Mouse (Mus musculus) liver, postnatal 0 days (tissue): Measurements from ENCODE around the gene Shprh. TPM values are rescaled to one million over a fixed set of nuclear protein-coding genes. Genes with fewer than 3 reads are reported as not detected.

Source experiments
- ATAC-seq: fragments of 200-750 bp; cut with Nextera tagmentation; 2 replicates; pipeline ENCODE4 v1.8.0; 2017; ENCODE audit warnings: mild to moderate bottlenecking, moderate library complexity
- DNase-seq: peaks from one replicate; pipeline ENCODE4 v3.0.0-alpha.2; 2016
- H3K27ac ChIP-seq: fragments of 300-500 bp; sonication (generic); 2 replicates; pipeline ENCODE4 v1.5.1; 2014; ENCODE audit warnings: antibody characterized with exemption, moderate library complexity, mild to moderate bottlenecking, low read depth
- H3K27me3 ChIP-seq: fragments of 300-500 bp; sonication (generic); 2 replicates; pipeline ENCODE4 v1.6.1; 2014; ENCODE audit warnings: low read length, control low read depth, mixed read lengths; ENCODE audit not compliant: insufficient read depth
- H3K36me3 ChIP-seq: fragments of 300-500 bp; sonication (generic); replicated peaks from 2 replicates; pipeline ENCODE4 v1.6.1; 2014; ENCODE audit warnings: mild to moderate bottlenecking, control low read depth, low read length, moderate library complexity, mixed read lengths; ENCODE audit not compliant: insufficient read depth
- H3K4me1 ChIP-seq: fragments of 300-500 bp; sonication (generic); 2 replicates; pipeline ENCODE4 v1.6.1; 2014; ENCODE audit warnings: antibody characterized with exemption, mild to moderate bottlenecking, control low read depth; ENCODE audit not compliant: insufficient read depth
- H3K4me2 ChIP-seq: fragments of 300-500 bp; sonication (generic); 2 replicates; pipeline ENCODE4 v1.6.1; 2014; ENCODE audit warnings: low read depth, mild to moderate bottlenecking, low read length, moderate library complexity, mixed read lengths
- H3K4me3 ChIP-seq: fragments of 300-500 bp; sonication (generic); 2 replicates; pipeline ENCODE4 v1.5.1; 2014; ENCODE audit warnings: low read depth, low read length
- H3K9ac ChIP-seq: fragments of 300-500 bp; sonication (generic); replicated peaks from 2 replicates; pipeline ENCODE4 v1.6.1; 2014; ENCODE audit warnings: mild to moderate bottlenecking, moderate library complexity
- H3K9me3 ChIP-seq: fragments of 300-500 bp; sonication (generic); 2 replicates; pipeline ENCODE4 v1.6.1; 2016; ENCODE audit warnings: mild to moderate bottlenecking, control low read depth, low read length, mixed read lengths
- CTCF ChIP-seq: sonication (generic); IDR thresholded peaks from 2 replicates; pipeline ENCODE4 v1.5.1; 2016; ENCODE audit warnings: antibody characterized with exemption, low read depth
- EP300 ChIP-seq: IDR thresholded peaks from 2 replicates; pipeline ENCODE4 v1.6.1; 2016; ENCODE audit warnings: antibody characterized with exemption, low read depth, mild to moderate bottlenecking
- WGBS: fragments of 180-500 bp; shearing (Covaris S2); extraction: QIAGEN DNeasy Blood & Tissue Kit; methylation state at CpG from one replicate; pipeline ENCODE4 v1.1.7; 2014; ENCODE audit not compliant: insufficient replicate concordance; 5-methylcytosine and 5-hydroxymethylcytosine counted together
- polyA plus RNA-seq: library from polyadenylated mRNA; unstranded; fragments of >200 nt; fragmentation: Nextera tagmentation; extraction: Ambion mirVana; gene quantifications from 2 replicates; pipeline ENCODE4 v1.2.1, GENCODE M21; 2015

The Shprh gene
- 2.3 and 3.1 TPM in 2 replicates for polyA plus RNA-seq

GRCm38 (mm10) chr10:11148884-11149741, at the start of gene Shprh:
Shprh (plus strand) TSS chr10:11149427.
- 1% methylated on average over 60 of the region's 60 CpGs for WGBS
- peak within 1 kb of the TSS; percentile 73 for H3K27ac ChIP-seq

GRCm38 (mm10) chr10:11121781-11122180, 27.4 kb upstream of the Shprh start:
- Histone ChIP-seq H3K4me3 (no peak overlapping the region), H3K9me3 (no peaks in the 10 kb centered on the region), H3K27me3 (no peaks in the 10 kb centered on the region), H3K9ac (no peak overlapping the region), H3K4me2 (no peak overlapping the region), H3K36me3 (no peaks in the 10 kb centered on the region), H3K4me1 (no peaks in the 10 kb centered on the region), H3K27ac (no peak overlapping the region)
- WGBS = 77% methylated on average over 2 of the region's 2 CpGs
- ATAC-seq (no peak), DNase-seq (no peak)
- TF ChIP-seq CTCF (no peak), EP300 (no peak)

More at GRCm38 (mm10) chr10:11148884-11149741, at the start of gene Shprh:
- H3K4me2 ChIP-seq = peak within 1 kb of the TSS; percentile 93
- peak; percentile 100 for ATAC-seq
- peak within 1 kb of the TSS; percentile 66 for H3K4me3 ChIP-seq
- H3K27me3 ChIP-seq = no peaks in the 10 kb centered on the region
- H3K4me1 ChIP-seq = peaks cover 11% of the 10 kb centered on the region
- peaks cover 10% of the 10 kb centered on the region for H3K36me3 ChIP-seq
- TF ChIP-seq EP300 = 0 out of 2 replicates have a peak, but pooled peaks have one; percentile 7
- TF ChIP-seq CTCF = peak; percentile 53
- DNase-seq = peak; percentile 99
- no peaks in the 10 kb centered on the region for H3K9me3 ChIP-seq
- peak within 1 kb of the TSS; percentile 72 for H3K9ac ChIP-seq

- no peak overlapping the region for H3K4me2 ChIP-seq
- H3K27ac ChIP-seq = no peak overlapping the region
- H3K4me1 ChIP-seq = peaks cover 6% of the 10 kb centered on the region
- no peak overlapping the region for H3K9ac ChIP-seq
- H3K36me3 ChIP-seq = no peaks in the 10 kb centered on the region
- DNase-seq (no peak), ATAC-seq (no peak)
- no peak for TF ChIP-seq CTCF
- TF ChIP-seq EP300 = no peak
- no peaks in the 10 kb centered on the region for H3K9me3 ChIP-seq
- no peak overlapping the region for H3K4me3 ChIP-seq
- H3K27me3 ChIP-seq = no peaks in the 10 kb centered on the region
Measured at GRCm38 (mm10) chr10:11145580-11145979, 3.6 kb upstream of the Shprh start.

- Histone ChIP-seq H3K9ac (no peak overlapping the region), H3K9me3 (no peaks in the 10 kb centered on the region), H3K36me3 (peaks cover 10% of the 10 kb centered on the region), H3K27me3 (no peaks in the 10 kb centered on the region), H3K27ac (no peak overlapping the region), H3K4me2 (no peak overlapping the region), H3K4me3 (no peak overlapping the region), H3K4me1 (peaks cover 11% of the 10 kb centered on the region)
- TF ChIP-seq CTCF (no peak), EP300 (no peak)
- DNase-seq (no peak), ATAC-seq (no peak)
- 71% methylated on average over 4 of the region's 4 CpGs for WGBS
Measured at GRCm38 (mm10) chr10:11148446-11148845, 781 bp upstream of the Shprh start.

- Histone ChIP-seq H3K9me3 (no peaks in the 10 kb centered on the region), H3K4me1 (peaks cover 11% of the 10 kb centered on the region), H3K27ac (peak overlapping the region; percentile 73), H3K27me3 (no peaks in the 10 kb centered on the region), H3K4me2 (peak overlapping the region; percentile 93), H3K36me3 (peaks cover 10% of the 10 kb centered on the region), H3K9ac (peak overlapping the region; percentile 72), H3K4me3 (peak overlapping the region; percentile 66)
- DNase-seq = no peak
- under 1% methylated on average over 20 of the region's 20 CpGs for WGBS
- TF ChIP-seq EP300 (no peak), CTCF (no peak)
- ATAC-seq = no peak; the same call in 1 of the 2 replicates
Measured at GRCm38 (mm10) chr10:11149742-11150125, 507 bp downstream of the Shprh start.

- peaks cover 19% of the 10 kb centered on the region for H3K36me3 ChIP-seq
- H3K4me1 ChIP-seq = peaks cover 13% of the 10 kb centered on the region
- no peak overlapping the region for H3K27ac ChIP-seq
- H3K4me3 ChIP-seq = no peak overlapping the region
- no peak for TF ChIP-seq CTCF
- no peak for TF ChIP-seq EP300
- no peaks in the 10 kb centered on the region for H3K27me3 ChIP-seq
- H3K9ac ChIP-seq = no peak overlapping the region
- H3K9me3 ChIP-seq = no peaks in the 10 kb centered on the region
- DNase-seq (no peak), ATAC-seq (no peak)
- H3K4me2 ChIP-seq = no peak overlapping the region
- 77% methylated on average over 14 of the region's 14 CpGs for WGBS
Measured at GRCm38 (mm10) chr10:11151644-11152043, 2.4 kb downstream of the Shprh start.
